Comparison of ENCODE assay signal across 9 mouse cellular contexts in genomic region chr16:91534477-91534876, GRCm38 (mm10). TPM values are rescaled to one million over a fixed set of nuclear protein-coding genes. Genes with fewer than 3 reads are reported as not detected.
DNase-seq lines count a peak whose midpoint lies in the region; ATAC-seq and TF ChIP-seq lines count a peak whose summit lies in the region.
"Had no signal": no experiment of that assay in that cellular context is flagged by ENCODE, and none has a peak within 500 bp of the region (broad histone marks: within the 10 kb centered on the region; RNA-seq: fewer than 3 reads in every experiment).

No protein-coding gene starts in this region.

- dilution Hi-C loops in CH12.LX (cut with MboI; ENCODE audit: extremely low pct_ligation_motif_present, extremely low pct_unique_long_range_greater_than_20kb, low sequenced_read_pairs), result no loop called here

- DNase-seq in kidney, adult 8-10 months, result no peak
- DNase-seq in 416B (ENCODE audit: low read depth), result peak; percentile 91
- peak; percentile 97 for DNase-seq in CH12.LX (ENCODE audit: extremely low read depth)
- DNase-seq in embryo, embryonic 9.5 days (ENCODE audit: extremely low spot score), result peak; percentile 92
- DNase-seq in liver, embryonic 11.5 days (ENCODE audit: low spot score), result peak; percentile 91
- peak; percentile 80 for DNase-seq in stomach, postnatal 0 days (ENCODE audit: low spot score)
- no peak for DNase-seq in layer of hippocampus, adult 11-12 months (ENCODE audit: low spot score)

- TF ChIP-seq EP300 in CH12.LX (IDR thresholded peaks at IDR 0.05; ENCODE audit: low read length), result no peak
- TF ChIP-seq EP300 in stomach, postnatal 0 days (optimal IDR thresholded peaks at IDR 0.05), result no peak

- no peak overlapping the region for H3K4me3 ChIP-seq in kidney, embryonic 15.5 days (replicated peaks)
- H3K4me3 ChIP-seq in CH12.LX (replicated peaks in 1 of 3; ENCODE audit: low read depth in 2 of 3, low read length in 2 of 3, poor library complexity in 1 of 3), result no peak overlapping the region
- no peak overlapping the region for H3K4me3 ChIP-seq in liver, embryonic 11.5 days (ENCODE audit: low read depth, low read length)
- H3K4me3 ChIP-seq in stomach, postnatal 0 days (ENCODE audit: low read depth, low read length), result no peak overlapping the region
- H3K4me3 ChIP-seq: heart, embryonic 15.5 days had no signal

- no peak overlapping the region for H3K27ac ChIP-seq in kidney, embryonic 15.5 days
- H3K27ac ChIP-seq in CH12.LX (ENCODE audit: insufficient read depth, low read depth), result no peak overlapping the region
- H3K27ac ChIP-seq in liver, embryonic 11.5 days (ENCODE audit: low read depth, low read length), result no peak overlapping the region
- H3K27ac ChIP-seq in stomach, postnatal 0 days (replicated peaks), result no peak overlapping the region
- H3K27ac ChIP-seq: heart, embryonic 15.5 days had no signal

- H3K4me2 ChIP-seq in kidney, embryonic 15.5 days, result no peak overlapping the region
- H3K4me2 ChIP-seq in CH12.LX (ENCODE audit: insufficient read depth, low read depth, poor library complexity, severe bottlenecking), result no peak overlapping the region
- H3K4me2 ChIP-seq in liver, embryonic 11.5 days, result no peak overlapping the region
- no peak overlapping the region for H3K4me2 ChIP-seq in stomach, postnatal 0 days (replicated peaks; ENCODE audit: low read depth)
- H3K4me2 ChIP-seq: heart, embryonic 15.5 days had no signal

- in situ Hi-C loops in CH12.LX (cut with MboI; ENCODE audit: low pct_ligation_motif_present, low pct_unique_long_range_greater_than_20kb, low sequenced_read_pairs), result no loop called here

- no peak for TF ChIP-seq POLR2A in CH12.LX (IDR thresholded peaks at IDR 0.05; ENCODE audit: low read depth, low read length)

- no peaks in the 10 kb centered on the region for H3K36me3 ChIP-seq in kidney, embryonic 15.5 days
- H3K36me3 ChIP-seq in CH12.LX (replicated peaks in 1 of 2; ENCODE audit: control insufficient read depth in 1 of 2, insufficient read depth in 1 of 2, low read length in 1 of 2), result no peaks in the 10 kb centered on the region
- no peaks in the 10 kb centered on the region for H3K36me3 ChIP-seq in liver, embryonic 11.5 days (ENCODE audit: control insufficient read depth, insufficient read depth, low read length)
- no peaks in the 10 kb centered on the region for H3K36me3 ChIP-seq in stomach, postnatal 0 days (ENCODE audit: control insufficient read depth, insufficient read depth, low read length)
- H3K36me3 ChIP-seq: heart, embryonic 15.5 days had no signal

- no peak for TF ChIP-seq CTCF in CH12.LX (conservative IDR thresholded peaks at IDR 0.05 in 1 of 2, IDR thresholded peaks at IDR 0.05 in 1 of 2; ENCODE audit: low read depth in 2 of 2, low read length in 2 of 2)
- no peak for TF ChIP-seq CTCF in stomach, postnatal 0 days (IDR thresholded peaks at IDR 0.05; ENCODE audit: low read depth)

- ATAC-seq in kidney, embryonic 15.5 days (replicated peaks; ENCODE audit: low FRiP score), result 0 out of 2 replicates have a peak, but pooled peaks have one; percentile 68
- ATAC-seq in liver, embryonic 11.5 days (replicated peaks; ENCODE audit: low FRiP score), result peak; percentile 80
- peak; percentile 82 for ATAC-seq in stomach, postnatal 0 days (ENCODE audit: low FRiP score, low TSS enrichment)

- H3K9ac ChIP-seq in kidney, embryonic 15.5 days, result no peak overlapping the region
- no peak overlapping the region for H3K9ac ChIP-seq in CH12.LX (ENCODE audit: insufficient read depth, low read depth)
- no peak overlapping the region for H3K9ac ChIP-seq in liver, embryonic 11.5 days (ENCODE audit: low read depth, low read length)
- no peak overlapping the region for H3K9ac ChIP-seq in stomach, postnatal 0 days (ENCODE audit: low read length)
- H3K9ac ChIP-seq: heart, embryonic 15.5 days had no signal

- H3K9me3 ChIP-seq in kidney, embryonic 15.5 days (replicated peaks), result no peaks in the 10 kb centered on the region
- H3K9me3 ChIP-seq in CH12.LX (replicated peaks; ENCODE audit: low read length), result no peaks in the 10 kb centered on the region
- no peaks in the 10 kb centered on the region for H3K9me3 ChIP-seq in liver, embryonic 11.5 days (ENCODE audit: control insufficient read depth, low read length)
- H3K9me3 ChIP-seq in stomach, postnatal 0 days (ENCODE audit: control insufficient read depth, low read length), result no peaks in the 10 kb centered on the region
- H3K9me3 ChIP-seq: heart, embryonic 15.5 days had no signal

- H3K27me3 ChIP-seq in kidney, embryonic 15.5 days, result peaks cover 17% of the 10 kb centered on the region
- H3K27me3 ChIP-seq in CH12.LX (replicated peaks), result peaks cover 4% of the 10 kb centered on the region
- no peaks in the 10 kb centered on the region for H3K27me3 ChIP-seq in liver, embryonic 11.5 days (replicated peaks; ENCODE audit: control insufficient read depth, insufficient read depth, low read length)
- H3K27me3 ChIP-seq in stomach, postnatal 0 days (ENCODE audit: control insufficient read depth, insufficient read depth, low read length), result no peaks in the 10 kb centered on the region
- H3K27me3 ChIP-seq: heart, embryonic 15.5 days had no signal

- peaks cover 15% of the 10 kb centered on the region for H3K4me1 ChIP-seq in kidney, embryonic 15.5 days
- H3K4me1 ChIP-seq in CH12.LX (ENCODE audit: control insufficient read depth in 1 of 2, insufficient read depth in 2 of 2), result peaks cover 23 to 34% of the 10 kb centered on the region in 2 experiments
- peaks cover 22% of the 10 kb centered on the region for H3K4me1 ChIP-seq in liver, embryonic 11.5 days (replicated peaks; ENCODE audit: control insufficient read depth, insufficient read depth, low read length)
- H3K4me1 ChIP-seq in stomach, postnatal 0 days (replicated peaks; ENCODE audit: control insufficient read depth, insufficient read depth), result no peaks in the 10 kb centered on the region

- no peak for TF ChIP-seq RAD21 in CH12.LX (IDR thresholded peaks at IDR 0.05; ENCODE audit: low read depth, low read length)

- WGBS in kidney, embryonic 15.5 days, result 46% methylated on average over 13 of the region's 13 CpGs
- WGBS in liver, embryonic 11.5 days, result 48% methylated on average over 13 of the region's 13 CpGs
- 53% methylated on average over 13 of the region's 13 CpGs for WGBS in stomach, postnatal 0 days

- no peaks in the 10 kb centered on the region for H3K79me2 ChIP-seq in CH12.LX (replicated peaks; ENCODE audit: control insufficient read depth, extremely low read depth, insufficient read depth, poor library complexity, severe bottlenecking)

TF ChIP-seq in CH12.LX, 34 proteins besides CTCF, POLR2A, EP300 and RAD21:
- no peak for TF ChIP-seq JUN (IDR thresholded peaks at IDR 0.05; ENCODE audit: insufficient read depth, low read depth, low read length)
- no peak for TF ChIP-seq JUND (conservative IDR thresholded peaks at IDR 0.05; ENCODE audit: low read depth, low read length)
- TF ChIP-seq HCFC1 (IDR thresholded peaks at IDR 0.05; ENCODE audit: low read depth, low read length), result no peak
- no peak for TF ChIP-seq ETS1 (conservative IDR thresholded peaks at IDR 0.05; ENCODE audit: low read depth, low read length)
- TF ChIP-seq MAFK (IDR thresholded peaks at IDR 0.05; ENCODE audit: insufficient replicate concordance, low read length), result no peak
- no peak for TF ChIP-seq CHD1 (IDR thresholded peaks at IDR 0.05; ENCODE audit: low read depth, low read length)
- TF ChIP-seq TBP (conservative IDR thresholded peaks at IDR 0.05; ENCODE audit: low read depth, low read length), result no peak
- no peak for TF ChIP-seq ZMIZ1 (IDR thresholded peaks at IDR 0.05; ENCODE audit: low read depth, low read length)
- TF ChIP-seq UBTF (IDR thresholded peaks at IDR 0.05; ENCODE audit: low read depth, low read length), result no peak
- no peak for TF ChIP-seq ELF1 (IDR thresholded peaks at IDR 0.05; ENCODE audit: low read depth, low read length)
- TF ChIP-seq MAZ (IDR thresholded peaks at IDR 0.05; ENCODE audit: low read depth, low read length), result no peak
- no peak for TF ChIP-seq IRF4 (IDR thresholded peaks at IDR 0.05; ENCODE audit: low read depth, low read length)
- no peak for TF ChIP-seq MXI1 (IDR thresholded peaks at IDR 0.05; ENCODE audit: low read depth, low read length)
- no peak for TF ChIP-seq SIN3A (IDR thresholded peaks at IDR 0.05; ENCODE audit: low read length)
- TF ChIP-seq SMC3 (IDR thresholded peaks at IDR 0.05; ENCODE audit: low read depth, low read length), result no peak
- no peak for TF ChIP-seq TCF12 (IDR thresholded peaks at IDR 0.05; ENCODE audit: low read depth, low read length)
- no peak for TF ChIP-seq MYC (IDR thresholded peaks at IDR 0.05; ENCODE audit: low read depth, low read length)
- TF ChIP-seq NRF1 (IDR thresholded peaks at IDR 0.05; ENCODE audit: low read depth, low read length), result no peak
- no peak for TF ChIP-seq MEF2A (IDR thresholded peaks at IDR 0.05; ENCODE audit: borderline replicate concordance, low read depth, low read length)

RNA-seq across cellular contexts. Expression of gene Ifngr2, which starts 12.4 kb away (rescaled TPM):
- 52.0 and 55.9 TPM in 2 replicates for polyA plus RNA-seq in kidney, embryonic 15.5 days (2015; fragmentation: Nextera tagmentation; extraction: Ambion mirVana)
- total RNA-seq in CH12.LX (2012; rRNA removed) (26.3 and 36.1 TPM in 2 replicates), CH12.LX (2014; rRNA removed) (29.6 and 32.1 TPM in 2 replicates)
- polyA plus RNA-seq in CH12.LX (2012; ENCODE audit: insufficient read length, low read depth), result 38.8 and 39.2 TPM in 2 replicates
- 26.2 and 28.7 TPM in 2 replicates for polyA plus RNA-seq in liver, embryonic 11.5 days (2014; fragmentation: Nextera tagmentation; extraction: Ambion mirVana)
- polyA plus RNA-seq in stomach, postnatal 0 days (2015; fragmentation: Nextera tagmentation; extraction: Ambion mirVana), result 54.9 and 57.8 TPM in 2 replicates

RNA-seq across cellular contexts. Expression of gene Ifnar1, which starts 49.4 kb away (rescaled TPM):
- 58.5 and 62.2 TPM in 2 replicates for polyA plus RNA-seq in kidney, embryonic 15.5 days (2015; fragmentation: Nextera tagmentation; extraction: Ambion mirVana)
- 32.1 and 32.8 TPM in 2 replicates for total RNA-seq in CH12.LX (2012; rRNA removed)
- 34.9 and 40.3 TPM in 2 replicates for total RNA-seq in CH12.LX (2014; rRNA removed)
- polyA plus RNA-seq in CH12.LX (2012; ENCODE audit: insufficient read length, low read depth), result 40.1 and 49.4 TPM in 2 replicates
- 32.6 and 35.5 TPM in 2 replicates for polyA plus RNA-seq in liver, embryonic 11.5 days (2014; fragmentation: Nextera tagmentation; extraction: Ambion mirVana)
- polyA plus RNA-seq in stomach, postnatal 0 days (2015; fragmentation: Nextera tagmentation; extraction: Ambion mirVana), result 18.3 and 19.2 TPM in 2 replicates

Comparison
In these comparisons a context has a peak if more than half of its experiments do, and no peak if none do; other contexts are left out.
1. DNase-seq: peak in 416B (single experiment), CH12.LX (single experiment), embryo, embryonic 9.5 days (single experiment), liver, embryonic 11.5 days (single experiment) and stomach, postnatal 0 days (single experiment); none in kidney, adult 8-10 months (0 of 2) and layer of hippocampus, adult 11-12 months (single experiment).
2. Peak in every context shown above with its lines, with median percentiles within 50 percentile points of each other: ATAC-seq.